Mouse (Mus musculus) CH12.LX (cell line): ENCODE data around the gene Ppp2r3d. TPM values are rescaled to one million over a fixed set of nuclear protein-coding genes. Genes with fewer than 3 reads are reported as not detected.

Experiments used
- DNase-seq: peaks from one replicate; pipeline ENCODE4 v3.0.0-alpha.2; 2013; ENCODE audit errors: extremely low read depth
- H3K27ac ChIP-seq: 2 replicates; pipeline ENCODE4 v1.5.1; 2012; ENCODE audit warnings: low read depth, mild to moderate bottlenecking, control low read depth, moderate library complexity; ENCODE audit not compliant: insufficient read depth
- H3K27me3 ChIP-seq: replicated peaks from 2 replicates; pipeline ENCODE3; 2012; ENCODE audit warnings: inconsistent platforms
- H3K36me3 ChIP-seq, 2 experiments: replicated peaks in 1 of 2; 2 replicates each; pipeline versions ENCODE3 to v1.6.1; 2012; ENCODE audit warnings: inconsistent platforms in 1 of 2, low read length in 1 of 2, mild to moderate bottlenecking in 1 of 2, mixed read lengths in 1 of 2, moderate library complexity in 1 of 2; ENCODE audit not compliant: control insufficient read depth in 1 of 2, insufficient read depth in 1 of 2
- H3K4me1 ChIP-seq, 2 experiments: 2 replicates each; pipeline ENCODE4 v1.6.1; 2012; ENCODE audit warnings: inconsistent platforms in 1 of 2, moderate library complexity in 1 of 2; ENCODE audit not compliant: insufficient read depth in 2 of 2, control insufficient read depth in 1 of 2
- H3K4me2 ChIP-seq: 2 replicates; pipeline ENCODE4 v1.6.1; 2012; ENCODE audit warnings: low read depth, mild to moderate bottlenecking, control low read depth; ENCODE audit not compliant: poor library complexity, insufficient read depth, severe bottlenecking
- H3K4me3 ChIP-seq, 3 experiments: fragments of 150-350 bp in 1 of 3; sonication (generic) in 1 of 3; replicated peaks in 1 of 3; 2 replicates each; pipeline versions ENCODE3 to v1.5.1; 2011 to 2012; ENCODE audit warnings: low read depth in 2 of 3, low read length in 2 of 3, mild to moderate bottlenecking in 2 of 3, moderate library complexity in 2 of 3, control low read depth in 1 of 3, improper control_type of control experiment in 1 of 3, inconsistent platforms in 1 of 3, mixed read lengths in 1 of 3; ENCODE audit not compliant: poor library complexity in 1 of 3
- H3K79me2 ChIP-seq: replicated peaks from 2 replicates; pipeline ENCODE4 v1.6.1; 2012; ENCODE audit warnings: mild to moderate bottlenecking, moderate library complexity; ENCODE audit not compliant: control insufficient read depth, poor library complexity, insufficient read depth, severe bottlenecking; ENCODE audit errors: extremely low read depth
- H3K9ac ChIP-seq: 2 replicates; pipeline ENCODE4 v1.6.1; 2012; ENCODE audit warnings: low read depth, mild to moderate bottlenecking, control low read depth, moderate library complexity; ENCODE audit not compliant: insufficient read depth
- H3K9me3 ChIP-seq: replicated peaks from 2 replicates; pipeline ENCODE3; 2012; ENCODE audit warnings: low read length, inconsistent platforms, mixed read lengths
- BHLHE40 ChIP-seq: IDR thresholded peaks from 2 replicates; pipeline ENCODE4 v1.6.1; 2011; ENCODE audit warnings: mild to moderate bottlenecking, low read depth, low read length, improper control_type of control experiment
- ELF1 ChIP-seq: IDR thresholded peaks from 2 replicates; pipeline ENCODE4 v1.6.1; 2014; ENCODE audit warnings: low read depth, mild to moderate bottlenecking, inconsistent platforms, low read length, improper control_type of control experiment
- ETS1 ChIP-seq: conservative IDR thresholded peaks from 2 replicates; pipeline ENCODE4 v1.6.1; 2012; ENCODE audit warnings: low read depth, mild to moderate bottlenecking, inconsistent platforms, low read length, improper control_type of control experiment, moderate library complexity
- HCFC1 ChIP-seq: IDR thresholded peaks from 2 replicates; pipeline ENCODE4 v1.6.1; 2012; ENCODE audit warnings: low read depth, mild to moderate bottlenecking, inconsistent platforms, low read length, improper control_type of control experiment
- IRF4 ChIP-seq: IDR thresholded peaks from 2 replicates; pipeline ENCODE4 v1.6.1; 2014; ENCODE audit warnings: low read depth, mild to moderate bottlenecking, inconsistent platforms, low read length, improper control_type of control experiment
- MAFK ChIP-seq: IDR thresholded peaks from 2 replicates; pipeline ENCODE4 v1.6.1; 2011; ENCODE audit warnings: low read length, improper control_type of control experiment; ENCODE audit not compliant: insufficient replicate concordance
- MAZ ChIP-seq: IDR thresholded peaks from 2 replicates; pipeline ENCODE4 v1.6.1; 2012; ENCODE audit warnings: low read depth, mild to moderate bottlenecking, inconsistent platforms, low read length, improper control_type of control experiment, moderate library complexity
- MEF2A ChIP-seq: IDR thresholded peaks from 2 replicates; pipeline ENCODE4 v1.6.1; 2014; ENCODE audit warnings: low read depth, mild to moderate bottlenecking, inconsistent platforms, low read length, improper control_type of control experiment, borderline replicate concordance
- NRF1 ChIP-seq: IDR thresholded peaks from 2 replicates; pipeline ENCODE4 v1.6.1; 2014; ENCODE audit warnings: low read depth, mild to moderate bottlenecking, inconsistent platforms, low read length, improper control_type of control experiment, moderate library complexity
- POLR2AphosphoS2 ChIP-seq: IDR thresholded peaks from 2 replicates; pipeline ENCODE4 v1.6.1; 2011; ENCODE audit warnings: low read depth, low read length, improper control_type of control experiment
- RCOR1 ChIP-seq: conservative IDR thresholded peaks from 2 replicates; pipeline ENCODE4 v1.6.1; 2012; ENCODE audit warnings: low read depth, mild to moderate bottlenecking, inconsistent platforms, low read length, improper control_type of control experiment
- SIN3A ChIP-seq: IDR thresholded peaks from 2 replicates; pipeline ENCODE4 v1.6.1; 2012; ENCODE audit warnings: low read length, improper control_type of control experiment, inconsistent platforms
- TBP ChIP-seq: conservative IDR thresholded peaks from 2 replicates; pipeline ENCODE4 v1.6.1; 2011; ENCODE audit warnings: low read depth, low read length, improper control_type of control experiment
- TCF12 ChIP-seq: IDR thresholded peaks from 2 replicates; pipeline ENCODE4 v1.6.1; 2014; ENCODE audit warnings: low read depth, mild to moderate bottlenecking, inconsistent platforms, low read length, improper control_type of control experiment
- UBTF ChIP-seq: IDR thresholded peaks from 2 replicates; pipeline ENCODE4 v1.6.1; 2012; ENCODE audit warnings: low read depth, mild to moderate bottlenecking, inconsistent platforms, low read length, improper control_type of control experiment, moderate library complexity
- ZNF384 ChIP-seq: IDR thresholded peaks from 2 replicates; pipeline ENCODE4 v1.6.1; 2012; ENCODE audit warnings: low read depth, low read length, improper control_type of control experiment, inconsistent platforms
- dilution Hi-C: fragments of 300-500 bp; cut with MboI; formaldehyde crosslinking; loops from 2 replicates; pipeline ENCODE4 v1.14.3; 2020; ENCODE audit warnings: low sequenced_read_pairs; ENCODE audit not compliant: extremely low pct_unique_long_range_greater_than_20kb, extremely low pct_ligation_motif_present
- in situ Hi-C: fragments of 300-500 bp; cut with MboI; formaldehyde crosslinking; loops from 3 replicates; pipeline ENCODE4 v1.14.3; 2019; ENCODE audit warnings: low sequenced_read_pairs, low pct_ligation_motif_present, low pct_unique_long_range_greater_than_20kb, mixed read lengths
- polyA plus RNA-seq: library from polyadenylated mRNA; unstranded; fragments of >175 nt; gene quantifications from 2 replicates; pipeline ENCODE4 v1.2.1, GENCODE M21; 2012; ENCODE audit warnings: low read depth; ENCODE audit not compliant: insufficient read length
- total RNA-seq, 2 experiments: library from RNA; depleted of rRNA; stranded (reverse); fragments of 300-350 nt in 1 of 2; fragments of >200 nt in 1 of 2; gene quantifications; 2 replicates each; pipeline ENCODE4 v1.2.3; 2012 to 2014

Ppp2r3d gene
- total and polyA plus RNA-seq, 3 experiments: 24.5 to 62.7 (median 47.2) TPM

DNA sequence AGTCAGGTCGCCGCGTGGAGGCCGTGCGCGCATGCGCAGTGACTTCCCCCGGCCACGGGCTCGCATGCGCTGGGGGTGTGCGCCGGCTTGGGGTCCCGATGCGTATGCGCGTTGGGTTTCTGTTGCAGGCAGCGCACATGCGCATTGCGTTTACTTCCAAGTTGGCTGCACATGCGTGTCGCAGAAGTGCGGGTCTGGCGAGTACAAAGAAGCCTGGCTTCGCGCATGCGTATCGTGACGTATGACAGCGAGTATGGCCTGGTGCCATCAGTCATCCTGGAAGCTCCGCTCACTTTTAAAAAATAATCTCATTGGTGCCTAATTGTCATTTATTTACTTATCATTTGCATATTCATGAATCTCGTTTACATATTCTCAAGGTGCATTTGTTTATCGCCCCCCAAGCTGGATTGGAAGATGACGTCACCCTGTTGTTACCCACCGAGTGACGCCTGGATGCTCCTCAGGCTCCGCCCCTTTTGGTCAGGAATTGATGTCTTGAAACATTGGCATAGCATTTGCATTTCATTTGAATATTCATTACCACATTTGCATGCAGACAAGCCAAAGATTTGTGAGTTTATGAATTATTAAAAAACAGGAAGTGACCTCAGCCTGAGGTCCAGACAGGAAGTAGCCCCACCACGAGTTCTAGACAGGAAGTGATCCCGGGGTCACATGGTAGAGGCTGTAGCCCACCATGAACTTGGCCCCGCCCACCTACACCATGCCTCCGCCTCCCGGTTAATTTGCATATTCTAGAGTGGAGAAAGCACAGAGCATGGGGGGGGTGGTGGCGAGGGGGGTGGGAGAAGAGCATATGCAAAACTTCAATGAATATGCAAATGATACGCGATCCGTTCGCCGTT, 51.9 kb downstream of the Ppp2r3d start (continued):
- no peak for TF ChIP-seq UBTF
- TF ChIP-seq NRF1: peak; percentile 97
- TF ChIP-seq ELF1: peak; percentile 93
- peak; percentile 81 for TF ChIP-seq BHLHE40
- no peak for TF ChIP-seq TCF12
- TF ChIP-seq SIN3A: no peak
- peak; percentile 69; the same call in 1 of the 2 replicates for TF ChIP-seq ETS1

DNA sequence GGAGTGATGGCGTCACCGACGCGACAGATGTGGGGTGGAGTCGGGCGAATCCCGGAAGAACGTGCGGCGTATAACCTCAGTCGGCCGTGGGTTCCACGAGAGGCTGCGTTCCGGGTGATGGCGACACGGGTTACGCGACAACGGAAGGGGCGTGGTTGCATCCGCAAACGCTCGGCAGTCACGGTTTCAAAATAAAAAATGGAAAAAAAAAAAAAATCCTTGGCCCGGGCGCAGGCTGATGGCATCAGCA, 52.5 kb downstream of the Ppp2r3d start:
- dilution Hi-C loops: no loop called here
- no peaks in the 10 kb centered on the region for H3K9me3 ChIP-seq
- peak overlapping the region; percentile 78 for H3K9ac ChIP-seq
- H3K36me3 ChIP-seq: no peaks in the 10 kb centered on the region
- peak overlapping the region; percentile 63 to 83 (median 68) for H3K4me3 ChIP-seq
- H3K27ac ChIP-seq: peak overlapping the region; percentile 98
- no peak for DNase-seq
- in situ Hi-C loops: no loop called here
- H3K27me3 ChIP-seq: no peaks in the 10 kb centered on the region
- no peak overlapping the region for H3K4me2 ChIP-seq
- TF ChIP-seq ELF1 (peak; percentile 96), SIN3A (peak; percentile 78), HCFC1 (peak; percentile 82), MAFK (0 out of 2 replicates have a peak, but pooled peaks have one; percentile 13), TBP (0 out of 2 replicates have a peak, but pooled peaks have one; percentile 0), UBTF (no peak), POLR2AphosphoS2 (peak; percentile 79; the same call in 1 of the 2 replicates), TCF12 (peak; percentile 10; the same call in 1 of the 2 replicates), IRF4 (0 out of 2 replicates have a peak, but pooled peaks have one; percentile 6), MAZ (peak; percentile 26; the same call in 1 of the 2 replicates), RCOR1 (no peak), MEF2A (peak; percentile 14; the same call in 1 of the 2 replicates), NRF1 (no peak), ZNF384 (peak; percentile 99)
- no peaks in the 10 kb centered on the region for H3K4me1 ChIP-seq
- no peaks in the 10 kb centered on the region for H3K79me2 ChIP-seq
